Mouse (Mus musculus): ENCODE measurements around the gene Dnm1l.
"Not testable (repeated sequence)": the region's sequence is repeated elsewhere in the genome, so short reads cannot be mapped to it uniquely, and the experiment has no call there.

Gene Dnm1l

DNA sequence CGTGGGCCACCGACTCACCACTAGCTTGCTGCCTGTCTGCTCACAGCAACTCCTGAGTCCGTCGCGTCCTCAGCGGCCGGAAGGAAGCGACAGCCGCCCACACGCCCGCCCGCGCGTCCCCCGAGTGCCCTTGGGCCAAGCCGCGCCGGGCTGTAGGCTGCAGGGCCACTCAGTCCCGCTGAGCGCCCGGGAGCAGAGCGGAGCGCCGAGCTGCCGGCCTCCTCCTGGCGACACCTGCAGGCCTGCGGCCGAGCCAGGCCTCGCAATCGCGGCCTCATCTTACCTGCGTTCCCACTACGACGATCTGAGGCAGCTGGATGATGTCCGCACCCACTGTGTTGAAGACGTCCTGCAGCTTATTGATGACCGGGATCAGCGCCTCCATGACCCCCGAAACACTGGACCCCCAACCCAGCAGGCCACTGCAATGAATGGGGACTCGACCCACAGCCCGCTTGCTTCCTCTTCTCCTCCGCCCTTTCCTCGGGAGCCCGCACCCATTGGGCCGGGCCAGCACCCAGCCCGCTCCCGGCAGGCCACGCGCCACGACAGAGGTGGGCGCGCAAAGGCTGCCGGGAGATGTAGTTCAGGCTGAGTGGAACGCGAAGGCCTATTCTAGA is at the start of gene Dnm1l:
TSS of gene Dnm1l (minus strand) at position 479 of the 620 bp plus-strand sequence.
- peak; percentile 92 for DNase-seq (ENCODE audit: low spot score)

DNA sequence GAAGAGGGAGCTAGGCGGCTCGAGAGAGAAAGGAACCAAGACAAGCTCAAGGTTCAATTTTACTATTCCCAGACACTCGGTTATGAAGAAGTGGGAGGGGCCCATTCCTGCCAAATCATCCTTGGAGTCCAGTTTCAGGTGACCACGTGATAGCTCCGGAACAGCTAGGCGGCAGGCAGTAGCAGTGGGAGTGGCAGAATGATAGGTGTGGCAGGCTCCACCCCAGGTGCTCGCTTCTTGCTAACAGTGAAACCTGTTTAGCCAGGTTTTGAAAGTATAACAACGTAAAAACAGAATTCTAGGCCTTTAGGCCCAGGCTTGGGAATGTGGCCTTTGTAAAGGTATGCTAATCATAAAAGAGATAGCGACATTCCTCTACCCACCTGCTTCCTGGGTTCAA is 8.5 kb upstream of the Dnm1l start:
- not testable (repeated sequence) for DNase-seq (ENCODE audit: low spot score)

- DNase-seq (ENCODE audit: low spot score) = not testable (repeated sequence)
These were observed 333 bp upstream of the Dnm1l start for GRCm38 (mm10) chr16:16359101-16359482.

- DNase-seq (ENCODE audit: low spot score) = no peak
These were observed 851 bp downstream of the Dnm1l start for GRCm38 (mm10) chr16:16357908-16358307.

DNA sequence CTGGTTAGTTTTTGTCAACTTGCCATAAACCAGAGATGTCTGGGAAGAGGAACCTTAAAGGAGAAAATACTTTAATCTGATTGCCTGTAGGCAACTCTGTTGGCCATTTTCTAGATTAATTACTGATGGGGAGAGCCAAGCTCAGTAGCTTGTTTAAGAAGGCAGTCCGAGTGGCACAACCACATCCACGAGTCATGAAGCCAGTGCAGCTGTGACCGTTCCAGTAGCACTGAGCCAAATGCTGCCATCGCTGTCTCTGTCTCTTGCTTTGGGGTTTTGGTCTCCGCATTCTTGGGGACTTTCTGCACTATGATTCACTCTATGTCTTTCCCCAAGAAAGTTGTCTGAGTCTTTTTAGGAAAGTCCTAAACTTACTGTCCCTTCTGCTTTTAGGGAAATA is 12.3 kb downstream of the Dnm1l start:
- no peak for DNase-seq (ENCODE audit: low spot score)

GRCm38 (mm10) chr16:16325775-16326336 is 32.9 kb downstream of the Dnm1l start:
- DNase-seq (ENCODE audit: low spot score) = no peak

DNA sequence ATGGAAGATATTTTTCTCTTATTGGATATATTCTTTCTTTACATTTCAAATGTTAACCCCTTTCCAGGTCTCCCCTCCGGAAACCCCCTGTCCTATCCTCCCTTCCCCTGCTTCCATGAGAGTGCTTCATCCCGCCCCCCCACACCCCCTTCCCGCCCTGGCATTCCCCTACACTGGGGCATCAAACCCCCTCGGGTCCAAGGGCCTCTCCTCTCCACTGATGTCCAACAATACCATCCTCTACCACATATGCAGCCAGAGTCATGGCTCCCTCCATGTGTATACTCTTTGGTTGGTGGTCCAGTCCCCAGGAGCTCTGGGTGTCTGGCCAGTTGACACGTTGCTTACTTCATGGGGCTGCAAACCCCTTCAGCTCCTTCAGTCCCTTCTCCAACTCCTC is 47.4 kb downstream of the Dnm1l start:
- no peak for DNase-seq (ENCODE audit: low spot score)

GRCm38 (mm10) chr16:16303888-16304287 is 54.9 kb downstream of the Dnm1l start:
- no peak for DNase-seq (ENCODE audit: low spot score)

- peak; percentile 39 for DNase-seq (ENCODE audit: low spot score)
These were observed 55.5 kb downstream of the Dnm1l start for GRCm38 (mm10) chr16:16303138-16303827.

DNA sequence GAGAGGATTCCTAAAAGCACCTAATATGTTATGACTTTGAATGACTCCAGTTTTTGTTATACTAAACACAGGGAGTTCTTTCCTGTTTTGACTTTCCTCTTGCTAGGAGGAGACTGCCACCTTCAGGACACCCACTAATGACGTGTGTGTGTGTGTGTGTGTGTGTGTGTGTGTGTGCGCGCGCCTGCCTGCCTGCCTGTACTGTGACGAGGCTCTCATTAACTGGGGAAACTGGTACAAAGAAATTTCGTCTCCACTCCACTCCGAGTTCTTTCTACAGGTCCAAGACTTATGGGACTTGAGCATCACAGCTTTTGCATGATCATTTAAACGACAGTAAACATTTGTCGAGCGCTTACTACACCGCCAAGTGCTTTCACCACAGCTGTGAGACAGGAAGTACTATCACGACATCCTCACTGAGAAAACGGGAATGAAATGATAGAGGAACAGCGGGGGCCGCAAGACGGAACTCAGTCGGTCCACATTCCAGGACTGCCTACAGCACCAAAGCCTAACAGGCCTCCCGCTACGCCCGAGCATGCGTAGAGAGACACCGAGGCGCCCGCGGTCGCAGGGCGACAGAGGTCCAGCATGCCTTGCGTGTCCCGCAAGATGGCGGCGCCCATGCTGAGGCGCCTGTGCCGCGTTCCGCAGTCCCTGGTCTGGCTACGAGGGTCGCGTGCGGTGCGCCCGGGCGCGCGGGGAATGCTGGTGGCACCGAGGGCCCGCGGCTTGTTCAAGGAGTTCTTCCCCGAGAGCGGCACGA is 56.2 kb downstream of the Dnm1l start, which contains the start of gene Yars2:
TSS of gene Yars2 (plus strand) at position 597 of the 769 bp plus-strand sequence.
- peak; percentile 80 for DNase-seq (ENCODE audit: low spot score)

DNA sequence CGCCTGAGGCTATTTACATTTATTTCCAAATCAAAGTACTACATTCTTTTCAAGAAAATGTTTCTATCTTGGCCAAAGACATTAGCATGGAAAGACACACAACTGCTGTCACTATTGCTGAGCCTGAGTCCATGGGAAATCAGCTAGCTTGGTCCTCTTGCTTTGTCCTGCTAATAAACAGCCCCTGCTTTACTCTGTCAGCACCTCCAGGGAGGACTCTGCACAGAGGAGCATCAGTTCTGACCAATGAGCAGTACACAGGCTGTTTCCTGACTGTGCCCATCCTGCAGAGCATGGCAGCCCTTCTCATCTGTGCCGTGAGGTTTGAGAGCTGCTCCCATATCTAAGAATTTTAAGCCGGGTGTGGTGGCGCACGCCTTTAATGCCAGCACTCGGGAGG is 85.0 kb downstream of the Dnm1l start:
- DNase-seq (ENCODE audit: low spot score) = no peak

GRCm38 (mm10) chr16:16272978-16273377 is 85.8 kb downstream of the Dnm1l start:
- DNase-seq (ENCODE audit: low spot score) = no peak

DNA sequence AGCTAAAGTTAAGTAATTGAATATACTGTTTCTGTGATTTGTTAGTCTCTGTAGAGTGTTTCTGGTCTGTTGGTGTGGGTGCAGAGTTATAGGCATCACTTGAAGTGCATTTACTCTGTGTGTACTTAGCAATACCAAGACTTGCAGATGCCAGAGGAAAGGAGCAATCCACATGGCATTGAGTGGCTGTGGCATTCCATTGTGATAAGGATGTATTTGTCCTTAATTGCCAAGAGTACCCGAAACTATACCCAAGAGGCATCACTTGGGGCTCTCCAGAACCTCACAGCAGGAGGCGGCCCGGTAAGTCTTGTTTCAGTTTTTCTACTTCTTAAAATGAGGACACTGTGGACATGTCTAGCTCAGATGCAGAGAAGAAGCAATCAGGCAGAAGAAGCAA is 96.3 kb downstream of the Dnm1l start:
- DNase-seq (ENCODE audit: low spot score) = no peak
